Comparison of ENCODE assay signal across 24 mouse cellular contexts in the genomic region with DNA sequence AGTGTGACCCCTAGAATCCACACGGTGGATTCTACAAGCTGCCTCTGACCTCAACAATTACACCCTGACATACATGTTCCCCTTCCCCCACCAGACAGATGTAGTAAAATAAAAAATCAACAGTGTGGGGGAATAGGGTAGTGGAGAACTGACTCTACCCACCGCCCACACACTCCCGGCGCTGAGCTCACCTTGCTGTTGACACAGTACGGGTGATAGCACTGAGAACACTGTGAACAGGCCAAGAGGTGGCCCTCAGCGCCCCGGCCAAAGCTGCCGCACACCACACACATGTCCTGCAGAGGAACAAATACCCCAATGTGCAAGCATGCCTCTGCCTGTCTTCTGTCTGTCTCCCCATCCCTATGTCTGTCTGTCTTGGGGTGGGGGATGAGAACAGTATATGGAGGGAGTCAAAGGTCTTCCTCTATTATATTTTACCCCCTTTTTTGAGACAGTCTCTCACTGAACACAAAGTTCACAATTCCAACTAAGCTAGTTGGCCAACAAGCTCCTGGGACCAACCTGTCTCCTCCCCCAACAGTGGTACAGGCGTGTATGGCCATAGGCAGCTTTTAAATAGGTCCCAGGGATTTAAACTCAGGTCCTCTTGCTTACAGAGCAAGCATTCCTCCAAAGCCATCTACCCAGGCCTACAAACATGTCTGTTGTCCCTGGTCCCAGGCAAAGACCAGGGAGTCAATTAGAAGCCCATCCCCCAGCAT. TPM values are rescaled to one million over a fixed set of nuclear protein-coding genes. Genes with fewer than 3 reads are reported as not detected.
"Had no signal": no experiment of that assay in that cellular context is flagged by ENCODE, and none has a peak within 500 bp of the region (broad histone marks: within the 10 kb centered on the region; RNA-seq: fewer than 3 reads in every experiment).

No protein-coding gene starts in this region.

- H3K9ac ChIP-seq: intestine, embryonic 15.5 days; kidney, embryonic 15.5 days; liver, embryonic 14.5 days; lung, embryonic 15.5 days; midbrain, embryonic 12.5 days; midbrain, embryonic 15.5 days; neural tube, embryonic 12.5 days; neural tube, embryonic 15.5 days had no signal

- DNase-seq: kidney, adult 11 months; kidney, adult 8-10 months; kidney, postnatal 10 days; kidney, postnatal 36 days; layer of hippocampus, postnatal 36 days; lung, postnatal 14 days; right cerebral cortex, adult 18-20 months; right cerebral cortex, postnatal 14 days; right cerebral cortex, postnatal 4 days; thymus, adult 18-20 months; thymus, postnatal 4 days had no signal

- H3K4me1 ChIP-seq: intestine, embryonic 15.5 days; kidney, embryonic 15.5 days; lung, embryonic 15.5 days; midbrain, embryonic 12.5 days; midbrain, embryonic 15.5 days; neural tube, embryonic 12.5 days; neural tube, embryonic 15.5 days had no signal

- H3K27ac ChIP-seq: intestine, embryonic 15.5 days; kidney, embryonic 15.5 days; left cerebral cortex, adult 2 months; liver, embryonic 14.5 days; lung, embryonic 15.5 days; midbrain, embryonic 12.5 days; midbrain, embryonic 15.5 days; neural tube, embryonic 12.5 days; neural tube, embryonic 15.5 days; stomach, postnatal 0 days had no signal

- ATAC-seq: intestine, embryonic 15.5 days; midbrain, embryonic 15.5 days had no signal

- H3K4me3 ChIP-seq: intestine, embryonic 15.5 days; kidney, embryonic 15.5 days; left cerebral cortex, adult 2 months; lung, embryonic 15.5 days; midbrain, embryonic 12.5 days; midbrain, embryonic 15.5 days; neural tube, embryonic 12.5 days; neural tube, embryonic 15.5 days had no signal

- H3K9me3 ChIP-seq: intestine, embryonic 15.5 days; kidney, embryonic 15.5 days; lung, embryonic 15.5 days; midbrain, embryonic 12.5 days; midbrain, embryonic 15.5 days; neural tube, embryonic 12.5 days; neural tube, embryonic 15.5 days had no signal

- H3K4me2 ChIP-seq: intestine, embryonic 15.5 days; kidney, embryonic 15.5 days; lung, embryonic 15.5 days; midbrain, embryonic 12.5 days; midbrain, embryonic 15.5 days; neural tube, embryonic 12.5 days; neural tube, embryonic 15.5 days had no signal

- H3K27me3 ChIP-seq: intestine, embryonic 15.5 days; kidney, embryonic 15.5 days; lung, embryonic 15.5 days; midbrain, embryonic 12.5 days; midbrain, embryonic 15.5 days; neural tube, embryonic 12.5 days; neural tube, embryonic 15.5 days had no signal

RNA-seq across cellular contexts. Expression of a gene that starts 38.9 kb away (rescaled TPM):
- total RNA-seq: megakaryocyte progenitor cell, adult 5-6 weeks had no signal

RNA-seq across cellular contexts. Expression of a gene that starts 50.2 kb away (rescaled TPM):
- polyA plus RNA-seq: intestine, embryonic 15.5 days; limb, embryonic 11.5 days; stomach, embryonic 14.5 days; stomach, postnatal 0 days had no signal
